Mouse (Mus musculus) lung, embryonic 16.5 days (tissue): Measurements from ENCODE around the gene Eva1c. TPM values are rescaled to one million over a fixed set of nuclear protein-coding genes. Genes with fewer than 3 reads are reported as not detected.

Experiments used
- ATAC-seq: fragments of 200-750 bp; cut with Nextera tagmentation; 2 replicates; pipeline ENCODE4 v1.8.0; 2017; ENCODE audit warnings: low read depth, mild to moderate bottlenecking, moderate library complexity
- H3K27ac ChIP-seq: fragments of 300-500 bp; sonication (generic); 2 replicates; pipeline ENCODE4 v1.5.1; 2014; ENCODE audit warnings: mild to moderate bottlenecking, control low read depth, low read length
- H3K27me3 ChIP-seq: fragments of 300-500 bp; sonication (generic); 2 replicates; pipeline ENCODE4 v1.6.1; 2014; ENCODE audit warnings: low read depth, low read length, mixed read lengths; ENCODE audit not compliant: control insufficient read depth, insufficient read depth
- H3K36me3 ChIP-seq: fragments of 300-500 bp; sonication (generic); 2 replicates; pipeline ENCODE4 v1.6.1; 2014; ENCODE audit warnings: low read length; ENCODE audit not compliant: control insufficient read depth, insufficient read depth
- H3K4me1 ChIP-seq: fragments of 300-500 bp; sonication (generic); replicated peaks from 2 replicates; pipeline ENCODE4 v1.6.1; 2014; ENCODE audit warnings: low read length, mixed read lengths; ENCODE audit not compliant: control insufficient read depth, insufficient read depth
- H3K4me2 ChIP-seq: fragments of 300-500 bp; sonication (generic); 2 replicates; pipeline ENCODE4 v1.6.1; 2014; ENCODE audit warnings: low read depth, low read length, control low read depth
- H3K4me3 ChIP-seq: fragments of 300-500 bp; sonication (generic); 2 replicates; pipeline ENCODE4 v1.5.1; 2014; ENCODE audit warnings: mild to moderate bottlenecking, low read length, control low read depth
- H3K9ac ChIP-seq: fragments of 300-500 bp; sonication (generic); 2 replicates; pipeline ENCODE4 v1.6.1; 2014; ENCODE audit warnings: low read length, control low read depth
- H3K9me3 ChIP-seq: fragments of 300-500 bp; sonication (generic); 2 replicates; pipeline ENCODE4 v1.6.1; 2016; ENCODE audit warnings: low read length; ENCODE audit not compliant: control insufficient read depth
- WGBS: fragments of 180-500 bp; shearing (Covaris S2); extraction: QIAGEN DNeasy Blood & Tissue Kit; methylation state at CpG from one replicate; pipeline ENCODE4 v1.1.7; 2014; 5-methylcytosine and 5-hydroxymethylcytosine counted together
- polyA plus RNA-seq: library from polyadenylated mRNA; unstranded; fragments of >200 nt; fragmentation: Nextera tagmentation; extraction: Ambion mirVana; gene quantifications from 2 replicates; pipeline ENCODE4 v1.2.1, GENCODE M21; 2015

The Eva1c gene
- polyA plus RNA-seq, 1 experiment from 2014 or later, result 4.6 TPM

DNA sequence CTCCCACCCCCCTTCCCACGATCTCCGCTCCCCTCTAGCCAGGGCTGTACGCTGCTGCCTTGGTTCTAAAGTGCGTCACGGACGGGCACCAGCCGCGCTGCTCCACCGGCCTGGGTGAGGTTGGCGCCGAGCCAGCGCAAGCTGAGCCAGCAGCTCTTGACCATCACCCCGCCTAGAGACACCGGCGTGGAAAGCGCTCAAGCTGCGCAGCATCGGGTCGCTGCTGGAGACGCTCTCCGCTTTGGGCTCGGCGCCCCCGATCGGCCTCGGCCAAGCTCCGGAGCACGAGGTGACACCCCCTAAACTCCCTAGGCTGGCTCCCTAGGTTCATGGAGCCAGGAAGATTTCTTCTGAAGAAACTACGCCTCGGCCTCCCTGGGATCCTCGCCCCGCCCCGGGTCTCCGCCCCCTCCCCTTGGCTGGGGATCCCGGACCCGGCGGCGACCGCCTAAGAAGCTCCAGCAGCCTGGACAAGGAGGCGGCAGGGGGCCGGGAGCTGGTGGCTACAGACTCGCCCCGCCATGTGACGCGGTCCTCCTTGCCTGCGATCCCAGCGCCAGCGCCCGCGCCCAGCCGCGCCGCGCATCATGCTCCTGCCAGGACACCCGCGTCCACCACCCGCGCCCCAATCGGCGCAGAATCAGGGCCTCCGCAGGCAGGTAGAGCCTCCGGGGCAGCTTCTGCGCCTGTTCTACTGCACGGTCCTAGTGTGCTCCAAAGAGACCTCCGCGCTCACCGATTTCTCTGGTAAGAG, 4.3 kb downstream of the Eva1c start:
- peaks cover 11% of the 10 kb centered on the region for H3K27me3 ChIP-seq
- H3K9ac ChIP-seq, result peak overlapping the region; percentile 72
- H3K4me1 ChIP-seq, result peaks cover 19% of the 10 kb centered on the region
- WGBS, result under 1% methylated on average over 61 of the region's 67 CpGs
- no peaks in the 10 kb centered on the region for H3K9me3 ChIP-seq
- no peaks in the 10 kb centered on the region for H3K36me3 ChIP-seq
- peak overlapping the region; percentile 61 for H3K4me3 ChIP-seq
- peak; percentile 78 for ATAC-seq
- H3K27ac ChIP-seq, result peak overlapping the region; percentile 40
- H3K4me2 ChIP-seq, result peak overlapping the region; percentile 99

- peak overlapping the region; percentile 72 for H3K9ac ChIP-seq
Measured at GRCm38 (mm10) chr16:90831676-90832075, 5.2 kb downstream of the Eva1c start.

GRCm38 (mm10) chr16:90832495-90832894, 6.0 kb downstream of the Eva1c start:
- Histone ChIP-seq H3K4me2 (peak overlapping the region; percentile 99; the same call in 1 of the 2 replicates), H3K4me1 (peaks cover 19% of the 10 kb centered on the region), H3K9me3 (no peaks in the 10 kb centered on the region), H3K4me3 (no peak overlapping the region), H3K27ac (no peak overlapping the region), H3K27me3 (peaks cover 11% of the 10 kb centered on the region), H3K36me3 (no peaks in the 10 kb centered on the region), H3K9ac (no peak overlapping the region)
- WGBS, result 22% methylated on average over 6 of the region's 6 CpGs
- ATAC-seq, result no peak

More at GRCm38 (mm10) chr16:90831676-90832075, 5.2 kb downstream of the Eva1c start:
- H3K9me3 ChIP-seq, result no peaks in the 10 kb centered on the region
- 15% methylated on average over 15 of the region's 15 CpGs for WGBS
- H3K36me3 ChIP-seq, result no peaks in the 10 kb centered on the region
- peak overlapping the region; percentile 61 for H3K4me3 ChIP-seq
- peaks cover 19% of the 10 kb centered on the region for H3K4me1 ChIP-seq
- no peak overlapping the region for H3K27ac ChIP-seq
- H3K4me2 ChIP-seq, result peak overlapping the region; percentile 99
- no peak for ATAC-seq
- peaks cover 11% of the 10 kb centered on the region for H3K27me3 ChIP-seq

DNA sequence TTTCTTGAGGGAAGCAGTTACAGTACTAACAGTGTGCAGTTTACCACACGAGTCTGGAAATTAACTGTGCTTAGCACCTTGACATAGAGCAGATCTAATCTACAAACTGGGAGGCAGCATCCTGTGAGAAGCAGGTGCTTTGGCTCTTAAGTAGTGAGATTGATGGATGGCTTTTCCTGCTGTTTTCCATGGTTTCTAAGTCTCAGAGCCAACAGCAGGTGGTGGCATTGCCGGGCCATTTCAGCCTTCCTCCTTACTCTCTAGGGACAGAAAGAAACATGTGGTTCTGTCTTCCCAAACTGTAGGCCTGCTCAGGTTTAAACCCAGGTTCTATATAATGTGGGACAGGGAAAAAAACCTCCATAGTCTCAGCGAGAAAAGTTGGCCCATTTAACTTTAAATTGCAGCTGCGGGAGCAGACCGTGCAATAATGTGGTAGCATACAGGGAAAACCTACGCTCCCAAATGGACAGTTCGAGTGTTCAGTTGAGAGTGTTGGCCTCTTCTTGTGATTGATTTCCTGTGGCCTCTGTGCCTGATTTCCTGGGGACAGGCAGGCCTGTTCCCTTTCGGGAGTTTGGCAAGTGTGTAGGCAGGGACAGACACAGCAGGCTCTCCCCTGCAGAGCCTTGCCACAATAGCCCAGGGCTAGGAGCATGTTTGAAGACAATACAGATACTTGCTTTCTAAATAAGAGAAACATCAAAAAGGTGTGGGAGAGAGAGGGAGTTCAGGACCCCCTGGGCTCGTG, 6.7 kb downstream of the Eva1c start:
- peaks cover 11% of the 10 kb centered on the region for H3K27me3 ChIP-seq
- H3K9me3 ChIP-seq, result no peaks in the 10 kb centered on the region
- no peak overlapping the region for H3K9ac ChIP-seq
- H3K36me3 ChIP-seq, result no peaks in the 10 kb centered on the region
- peaks cover 19% of the 10 kb centered on the region for H3K4me1 ChIP-seq
- H3K4me3 ChIP-seq, result no peak overlapping the region
- no peak overlapping the region for H3K27ac ChIP-seq
- 42% methylated on average over 9 of the region's 9 CpGs for WGBS
- no peak overlapping the region for H3K4me2 ChIP-seq
- no peak for ATAC-seq

DNA sequence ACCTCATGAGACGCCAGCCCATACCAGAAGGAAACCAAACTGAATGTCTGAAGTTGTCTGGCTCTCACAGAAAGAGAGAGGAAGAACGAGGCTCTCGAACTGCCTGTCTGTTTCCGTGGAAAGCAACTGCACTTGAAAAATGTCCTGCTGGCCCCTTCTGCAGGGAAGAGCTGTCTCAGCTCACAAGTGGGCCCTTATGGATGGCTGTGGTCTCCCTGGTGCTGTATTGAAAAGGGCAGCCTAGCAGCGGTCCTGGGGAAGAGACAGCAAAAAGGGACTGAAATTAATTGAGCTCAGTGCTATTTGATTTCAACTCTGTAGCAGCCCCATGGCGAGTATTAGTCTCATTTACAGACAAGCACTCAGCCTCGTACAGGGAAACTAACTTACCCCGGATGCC, 10.9 kb downstream of the Eva1c start:
- no peak for ATAC-seq
- Histone ChIP-seq H3K27ac (no peak overlapping the region), H3K9ac (no peak overlapping the region), H3K9me3 (no peaks in the 10 kb centered on the region), H3K4me2 (no peak overlapping the region), H3K36me3 (no peaks in the 10 kb centered on the region), H3K27me3 (peaks cover 5% of the 10 kb centered on the region), H3K4me3 (no peak overlapping the region), H3K4me1 (no peaks in the 10 kb centered on the region; the same call in 1 of the 2 replicates)
- 40% methylated on average over 8 of the region's 8 CpGs for WGBS

- ATAC-seq, result no peak
- H3K9me3 ChIP-seq, result no peaks in the 10 kb centered on the region
- peaks cover 6% of the 10 kb centered on the region; the same call in 1 of the 2 replicates for H3K4me1 ChIP-seq
- no peak overlapping the region for H3K4me2 ChIP-seq
- no peak overlapping the region for H3K27ac ChIP-seq
- H3K27me3 ChIP-seq, result no peaks in the 10 kb centered on the region
- H3K9ac ChIP-seq, result no peak overlapping the region
- 33% methylated on average over 9 of the region's 9 CpGs for WGBS
- no peaks in the 10 kb centered on the region for H3K36me3 ChIP-seq
- H3K4me3 ChIP-seq, result no peak overlapping the region
Measured at GRCm38 (mm10) chr16:90842164-90842563, 15.6 kb downstream of the Eva1c start.

DNA sequence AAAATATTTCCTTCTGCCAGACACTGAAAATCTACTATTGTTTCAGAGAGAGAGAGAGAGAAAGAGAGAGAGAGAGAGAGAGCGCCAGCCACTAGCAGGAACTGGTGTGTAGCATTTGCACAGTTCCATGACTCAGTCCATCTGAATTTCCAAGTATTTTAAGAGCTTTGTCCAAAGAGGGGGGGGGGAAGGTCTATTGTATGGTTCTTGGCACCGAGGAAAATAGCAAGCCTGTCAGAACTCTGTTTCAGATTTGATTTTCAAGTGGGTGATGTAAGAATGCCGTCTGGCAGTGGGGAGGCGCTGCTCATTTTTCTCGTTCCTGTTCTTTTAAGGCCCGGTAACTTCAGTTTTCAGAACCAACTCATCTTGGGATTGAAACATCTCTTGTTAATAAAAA, 18.5 kb downstream of the Eva1c start:
- Histone ChIP-seq H3K4me3 (no peak overlapping the region), H3K9me3 (no peaks in the 10 kb centered on the region), H3K4me2 (no peak overlapping the region), H3K27ac (peak overlapping the region; percentile 3; the same call in 1 of the 2 replicates), H3K4me1 (peaks cover 6% of the 10 kb centered on the region; the same call in 1 of the 2 replicates), H3K9ac (no peak overlapping the region), H3K27me3 (no peaks in the 10 kb centered on the region), H3K36me3 (no peaks in the 10 kb centered on the region)
- peak; percentile 73 for ATAC-seq
- 54% methylated on average over 6 of the region's 6 CpGs for whole genome bisulfite sequencing

DNA sequence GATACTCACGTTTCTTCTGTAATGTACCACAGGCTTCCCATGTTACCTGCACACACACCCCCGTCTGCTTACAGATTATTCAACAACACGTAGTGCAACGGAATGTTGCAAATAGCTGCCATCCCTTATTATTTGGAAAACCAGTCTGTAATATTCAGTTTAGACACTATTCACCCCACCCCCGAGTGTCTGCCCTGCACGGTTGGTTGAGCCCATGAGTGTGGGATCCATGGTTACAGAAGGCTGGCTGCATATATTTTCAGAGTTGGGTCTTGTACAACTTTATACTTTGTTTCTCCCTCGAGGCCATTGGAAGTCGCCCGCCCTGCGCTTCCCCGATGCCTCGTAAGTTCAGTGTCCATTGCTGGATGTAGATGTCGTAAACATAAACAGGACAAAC, 19.1 kb downstream of the Eva1c start:
- no peak for ATAC-seq
- no peak overlapping the region; the same call in 1 of the 2 replicates for H3K27ac ChIP-seq
- H3K4me2 ChIP-seq, result no peak overlapping the region

DNA sequence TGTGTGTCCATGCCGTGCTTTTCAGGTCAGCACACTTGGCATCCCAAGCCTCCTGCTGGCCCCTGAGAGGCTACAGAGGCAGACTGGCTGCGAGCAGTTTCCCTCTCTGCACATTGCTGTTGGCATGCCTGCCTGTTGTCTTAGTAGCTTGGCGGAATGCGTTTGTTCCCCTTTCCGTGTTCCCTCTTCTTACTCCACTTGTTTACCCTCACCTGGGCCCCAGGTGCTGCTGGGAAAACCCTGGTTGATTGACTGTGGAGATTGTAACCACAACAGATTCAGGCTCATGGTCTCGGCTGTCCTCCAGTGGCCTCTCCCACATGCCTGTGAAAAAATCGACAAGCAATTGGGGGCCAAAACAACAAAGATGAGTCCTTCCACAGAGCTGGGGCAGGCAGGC, 22.2 kb downstream of the Eva1c start:
- H3K4me2 ChIP-seq, result no peak overlapping the region
- H3K4me3 ChIP-seq, result no peak overlapping the region
- H3K27ac ChIP-seq, result no peak overlapping the region
- H3K36me3 ChIP-seq, result no peaks in the 10 kb centered on the region
- ATAC-seq, result 0 out of 2 replicates have a peak, but pooled peaks have one; percentile 11
- no peaks in the 10 kb centered on the region for H3K27me3 ChIP-seq
- H3K9ac ChIP-seq, result no peak overlapping the region
- 59% methylated on average over 7 of the region's 7 CpGs for whole genome bisulfite sequencing
- H3K4me1 ChIP-seq, result peaks cover 6% of the 10 kb centered on the region; the same call in 1 of the 2 replicates
- no peaks in the 10 kb centered on the region for H3K9me3 ChIP-seq

More for the DNA sequence above, 19.1 kb downstream of the Eva1c start:
- H3K4me3 ChIP-seq, result no peak overlapping the region
- 73% methylated on average over 13 of the region's 13 CpGs for WGBS
- H3K27me3 ChIP-seq, result no peaks in the 10 kb centered on the region
- no peaks in the 10 kb centered on the region for H3K36me3 ChIP-seq
- no peak overlapping the region for H3K9ac ChIP-seq
- peaks cover 6% of the 10 kb centered on the region; the same call in 1 of the 2 replicates for H3K4me1 ChIP-seq
- no peaks in the 10 kb centered on the region for H3K9me3 ChIP-seq
